Mouse (Mus musculus) midbrain, embryonic 14.5 days (tissue): ENCODE measurements around the gene Pak3. TPM values are rescaled to one million over a fixed set of nuclear protein-coding genes. Genes with fewer than 3 reads are reported as not detected.

Experiments used
- ATAC-seq: fragments of 200-750 bp; cut with Nextera tagmentation; 2 replicates; pipeline ENCODE4 v1.8.0; 2017; ENCODE audit warnings: moderate number of reproducible peaks, moderate library complexity; ENCODE audit not compliant: low FRiP score, low TSS enrichment
- DNase-seq: peaks from one replicate; pipeline ENCODE4 v3.0.0-alpha.2; 2015
- H3K27ac ChIP-seq: fragments of 300-500 bp; sonication (generic); replicated peaks from 2 replicates; pipeline ENCODE4 v1.5.1; 2014; ENCODE audit warnings: mild to moderate bottlenecking, low read depth, low read length, moderate library complexity
- H3K27me3 ChIP-seq: fragments of 300-500 bp; sonication (generic); 2 replicates; pipeline ENCODE4 v1.6.1; 2014; ENCODE audit warnings: low read length, control low read depth, mixed read lengths; ENCODE audit not compliant: control insufficient read depth, insufficient read depth
- H3K36me3 ChIP-seq: fragments of 300-500 bp; sonication (generic); 2 replicates; pipeline ENCODE4 v1.6.1; 2014; ENCODE audit warnings: low read length, control low read depth; ENCODE audit not compliant: control insufficient read depth, insufficient read depth
- H3K4me1 ChIP-seq: fragments of 300-500 bp; sonication (generic); 2 replicates; pipeline ENCODE4 v1.6.1; 2014; ENCODE audit warnings: mild to moderate bottlenecking, antibody characterized with exemption, low read length, control low read depth; ENCODE audit not compliant: control insufficient read depth, insufficient read depth
- H3K4me2 ChIP-seq: fragments of 300-500 bp; sonication (generic); 2 replicates; pipeline ENCODE4 v1.6.1; 2014; ENCODE audit warnings: mild to moderate bottlenecking, low read length, moderate library complexity
- H3K4me3 ChIP-seq: fragments of 300-500 bp; sonication (generic); replicated peaks from 2 replicates; pipeline ENCODE4 v1.5.1; 2014; ENCODE audit warnings: low read depth, low read length
- H3K9ac ChIP-seq: fragments of 300-500 bp; sonication (generic); replicated peaks from 2 replicates; pipeline ENCODE4 v1.6.1; 2014; ENCODE audit warnings: mild to moderate bottlenecking, low read length, moderate library complexity
- H3K9me3 ChIP-seq: fragments of 300-500 bp; sonication (generic); 2 replicates; pipeline ENCODE4 v1.6.1; 2016; ENCODE audit warnings: low read length, control low read depth, mixed read lengths; ENCODE audit not compliant: control insufficient read depth
- WGBS: fragments of 180-500 bp; shearing (Covaris S2); extraction: QIAGEN DNeasy Blood & Tissue Kit; methylation state at CpG from one replicate; pipeline ENCODE4 v1.1.7; 2014; 5-methylcytosine and 5-hydroxymethylcytosine counted together
- polyA plus RNA-seq: library from polyadenylated mRNA; unstranded; fragments of >200 nt; fragmentation: Nextera tagmentation; extraction: Ambion mirVana; gene quantifications from 2 replicates; pipeline ENCODE4 v1.2.1, GENCODE M21; 2014

The Pak3 gene
- polyA plus RNA-seq, 1 experiment from 2014 or later, result 249 TPM

DNA sequence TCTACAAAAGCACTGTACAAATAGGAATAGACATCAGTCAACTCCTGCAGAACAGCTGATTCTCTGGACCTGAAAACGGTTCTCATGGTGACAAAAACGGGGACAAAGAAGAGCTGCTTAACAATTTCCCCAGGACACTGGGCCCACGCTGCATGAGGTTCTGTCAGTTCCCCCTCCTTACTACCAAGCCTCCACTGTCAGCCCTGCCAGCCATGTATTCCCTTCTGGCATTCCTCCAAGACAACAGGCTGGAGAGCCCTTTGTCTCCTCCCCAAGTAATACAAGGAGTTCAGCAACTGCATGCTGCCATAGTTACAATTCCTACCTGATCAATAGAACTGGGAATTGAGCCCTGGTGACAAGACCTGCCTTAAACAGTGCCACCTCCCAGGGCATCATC, 15.2 kb downstream of the Pak3 start:
- no peak overlapping the region for H3K4me2 ChIP-seq
- ATAC-seq (no peak), DNase-seq (peak; percentile 56)
- H3K9ac ChIP-seq, result no peak overlapping the region
- no peaks in the 10 kb centered on the region for H3K4me1 ChIP-seq
- 45% methylated on average over 3 of the region's 3 CpGs for WGBS
- H3K27ac ChIP-seq, result no peak overlapping the region
- H3K4me3 ChIP-seq, result no peak overlapping the region
- H3K9me3 ChIP-seq, result no peaks in the 10 kb centered on the region
- no peaks in the 10 kb centered on the region for H3K36me3 ChIP-seq
- no peaks in the 10 kb centered on the region for H3K27me3 ChIP-seq

- H3K36me3 ChIP-seq, result no peaks in the 10 kb centered on the region
- H3K9ac ChIP-seq, result no peak overlapping the region
- H3K4me2 ChIP-seq, result no peak overlapping the region
- ATAC-seq, result no peak
- WGBS, result 16% methylated on average over 2 of the region's 2 CpGs
- no peaks in the 10 kb centered on the region for H3K4me1 ChIP-seq
- H3K4me3 ChIP-seq, result no peak overlapping the region
- DNase-seq, result peak; percentile 9
- H3K27ac ChIP-seq, result peak overlapping the region; percentile 73
- no peaks in the 10 kb centered on the region for H3K9me3 ChIP-seq
- no peaks in the 10 kb centered on the region for H3K27me3 ChIP-seq
These were observed 24.4 kb downstream of the Pak3 start for GRCm38 (mm10) chrX:143542756-143543155.

DNA sequence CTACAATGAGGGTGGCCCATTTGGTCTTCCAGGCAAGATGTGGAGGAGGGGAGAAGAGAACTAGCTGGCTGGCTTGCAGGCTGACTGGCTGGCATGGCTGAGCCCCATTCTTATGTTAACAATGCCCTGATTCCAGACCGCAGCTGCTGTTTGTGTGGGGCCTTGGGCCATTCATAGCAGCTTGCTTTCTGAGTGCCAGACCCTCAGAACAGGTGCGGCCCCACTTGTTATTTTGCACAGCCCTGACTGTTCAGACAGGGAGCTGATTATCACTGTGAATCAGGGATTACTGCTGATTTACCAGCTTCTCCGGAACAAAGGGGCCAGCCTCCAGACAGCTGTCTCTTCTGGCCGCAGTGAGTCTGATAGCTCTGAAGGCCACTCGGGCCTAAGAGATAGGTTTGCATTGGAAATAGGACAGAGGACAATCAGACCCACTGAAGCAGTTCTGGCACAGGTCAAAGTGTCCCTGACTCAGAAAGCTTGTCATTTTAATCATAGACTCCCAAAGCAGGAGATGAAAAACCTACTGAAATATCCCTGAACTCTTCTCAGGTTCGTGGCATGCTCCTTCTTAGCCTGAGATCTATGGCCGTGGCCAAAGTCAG, 24.9 kb downstream of the Pak3 start:
- Histone ChIP-seq H3K4me3 (no peak overlapping the region), H3K36me3 (no peaks in the 10 kb centered on the region), H3K4me2 (no peak overlapping the region), H3K9me3 (no peaks in the 10 kb centered on the region), H3K27ac (peak overlapping the region; percentile 73), H3K9ac (no peak overlapping the region), H3K27me3 (no peaks in the 10 kb centered on the region), H3K4me1 (no peaks in the 10 kb centered on the region)
- DNase-seq (peak; percentile 67), ATAC-seq (peak; percentile 88)
- 27% methylated on average over 7 of the region's 7 CpGs for WGBS

- ATAC-seq, result no peak
- no peak overlapping the region for H3K4me2 ChIP-seq
- 48% methylated on average over 2 of the region's 2 CpGs for WGBS
- H3K4me3 ChIP-seq, result no peak overlapping the region
- DNase-seq, result peak; percentile 2
- no peak overlapping the region for H3K9ac ChIP-seq
- H3K27ac ChIP-seq, result no peak overlapping the region
- H3K9me3 ChIP-seq, result no peaks in the 10 kb centered on the region
- H3K27me3 ChIP-seq, result no peaks in the 10 kb centered on the region
- H3K4me1 ChIP-seq, result no peaks in the 10 kb centered on the region
- H3K36me3 ChIP-seq, result no peaks in the 10 kb centered on the region
These were observed 55.3 kb downstream of the Pak3 start for GRCm38 (mm10) chrX:143573691-143574090.

DNA sequence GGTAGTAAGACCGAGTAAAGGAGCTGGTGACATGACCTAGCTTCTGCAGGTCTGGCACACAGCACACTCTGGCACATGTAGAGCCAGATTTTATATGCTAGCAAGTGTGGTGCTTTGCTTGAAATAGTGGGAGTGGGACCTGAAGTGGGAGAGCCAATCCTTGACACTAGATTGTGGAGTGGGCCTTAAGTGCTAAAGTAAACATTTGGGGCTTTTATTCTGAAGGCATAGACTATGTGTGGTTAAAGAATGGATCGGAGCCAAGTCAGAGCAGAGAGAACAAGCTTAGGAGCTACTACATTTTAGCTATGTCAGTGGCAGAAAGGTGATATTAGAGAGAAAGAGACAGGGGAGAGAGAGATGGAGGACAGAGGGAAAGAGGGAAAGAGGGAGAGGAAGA, 61.5 kb downstream of the Pak3 start:
- H3K27me3 ChIP-seq, result no peaks in the 10 kb centered on the region
- DNase-seq, result no peak
- no peak overlapping the region for H3K4me2 ChIP-seq
- 88% methylated on average over 2 of the region's 2 CpGs for WGBS
- no peak overlapping the region for H3K9ac ChIP-seq
- H3K4me3 ChIP-seq, result no peak overlapping the region
- no peak overlapping the region for H3K27ac ChIP-seq
- no peaks in the 10 kb centered on the region for H3K9me3 ChIP-seq
- H3K36me3 ChIP-seq, result no peaks in the 10 kb centered on the region
- no peaks in the 10 kb centered on the region for H3K4me1 ChIP-seq
- ATAC-seq, result no peak

DNA sequence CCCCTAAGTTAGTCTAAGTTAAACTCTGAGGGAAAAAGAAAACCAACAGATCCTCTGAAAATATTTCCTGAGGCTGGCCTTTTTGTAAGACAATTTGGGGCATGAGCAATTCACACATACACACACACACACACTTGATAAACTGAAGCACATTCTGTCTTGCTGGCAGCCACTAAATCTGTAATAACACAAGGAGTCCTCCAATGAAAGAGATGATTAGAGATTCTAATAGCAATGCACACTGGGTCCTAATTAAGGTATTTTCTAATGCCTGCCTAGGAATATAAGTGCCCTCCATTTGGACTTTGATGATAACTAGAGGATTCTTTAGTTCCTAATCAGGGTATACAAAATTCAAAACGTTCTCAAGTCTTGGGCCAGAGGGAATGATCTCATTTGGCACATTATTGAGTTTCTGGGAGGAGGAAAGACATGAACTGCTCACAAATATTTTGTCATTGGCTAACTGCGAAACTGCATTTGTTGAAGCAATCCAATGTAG, 62.1 kb downstream of the Pak3 start:
- Histone ChIP-seq H3K4me1 (no peaks in the 10 kb centered on the region), H3K27me3 (no peaks in the 10 kb centered on the region), H3K9me3 (no peaks in the 10 kb centered on the region), H3K4me3 (no peak overlapping the region), H3K27ac (no peak overlapping the region), H3K4me2 (no peak overlapping the region), H3K9ac (no peak overlapping the region), H3K36me3 (no peaks in the 10 kb centered on the region)
- DNase-seq, result no peak
- 60% methylated on average over 2 of the region's 2 CpGs for WGBS
- ATAC-seq, result no peak

- H3K9ac ChIP-seq, result no peak overlapping the region
- no peak for DNase-seq
- no peaks in the 10 kb centered on the region for H3K4me1 ChIP-seq
- no peak overlapping the region for H3K27ac ChIP-seq
- H3K4me2 ChIP-seq, result no peak overlapping the region
- ATAC-seq, result no peak
- 44% methylated on average over 5 of the region's 5 CpGs for WGBS
- no peaks in the 10 kb centered on the region for H3K36me3 ChIP-seq
- H3K4me3 ChIP-seq, result no peak overlapping the region
- H3K9me3 ChIP-seq, result no peaks in the 10 kb centered on the region
- H3K27me3 ChIP-seq, result no peaks in the 10 kb centered on the region
These were observed 88.6 kb downstream of the Pak3 start for GRCm38 (mm10) chrX:143606877-143607449.

GRCm38 (mm10) chrX:143618734-143619133, 100.3 kb downstream of the Pak3 start:
- Histone ChIP-seq H3K9me3 (no peaks in the 10 kb centered on the region), H3K4me3 (no peak overlapping the region), H3K36me3 (no peaks in the 10 kb centered on the region), H3K9ac (no peak overlapping the region), H3K4me2 (no peak overlapping the region), H3K27me3 (no peaks in the 10 kb centered on the region), H3K4me1 (peaks cover 9% of the 10 kb centered on the region), H3K27ac (0 out of 2 replicates have a peak overlapping the region, but pooled peaks have one; percentile 26)
- peak; percentile 8; the same call in 1 of the 2 replicates for ATAC-seq
- 22% methylated on average over 4 of the region's 4 CpGs for WGBS
- DNase-seq, result peak; percentile 80

DNA sequence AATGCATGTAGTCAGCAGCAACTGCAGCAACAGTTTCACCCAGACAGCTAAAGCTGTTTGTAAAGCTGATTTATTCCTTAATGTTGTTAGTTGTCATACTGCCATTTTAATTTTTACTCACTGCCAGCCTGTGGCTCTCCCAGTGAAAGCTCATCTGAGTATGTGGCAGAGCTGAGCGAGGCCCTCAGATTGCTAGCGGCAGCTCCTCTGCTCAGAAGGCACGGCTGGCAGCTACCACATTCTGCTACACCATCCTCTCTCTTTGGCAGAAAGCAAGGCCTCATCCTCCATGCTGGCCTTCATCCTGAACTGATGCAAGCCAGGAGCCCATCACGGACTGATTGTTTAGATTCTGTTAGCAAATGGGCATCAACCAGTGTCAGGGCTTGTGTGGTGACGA, 109.4 kb downstream of the Pak3 start:
- H3K36me3 ChIP-seq, result no peaks in the 10 kb centered on the region
- no peaks in the 10 kb centered on the region for H3K9me3 ChIP-seq
- no peak overlapping the region for H3K27ac ChIP-seq
- H3K4me3 ChIP-seq, result no peak overlapping the region
- H3K9ac ChIP-seq, result no peak overlapping the region
- no peaks in the 10 kb centered on the region for H3K4me1 ChIP-seq
- DNase-seq (no peak), ATAC-seq (no peak)
- 88% methylated on average over 5 of the region's 5 CpGs for WGBS
- no peak overlapping the region for H3K4me2 ChIP-seq
- no peaks in the 10 kb centered on the region for H3K27me3 ChIP-seq
